Mouse (Mus musculus) skeletal muscle tissue, adult 2 months (tissue): ENCODE measurements at regions not wholly inside any gene's neighbourhood (a gene's known extent, or its start where the extent isn't known, plus 50 kb on each side); places are given as distances from the start of the nearest gene placed in this dataset.

Source experiments
- DNase-seq: peaks from one replicate; pipeline ENCODE4 v3.0.0-alpha.2; 2012; ENCODE audit warnings: low read depth, low spot score

- DNase-seq: no peak
These were observed 176.4 kb upstream of the Azi2 start for GRCm38 (mm10) chr9:117863944-117864343.

- no peak for DNase-seq
These were observed 177.0 kb upstream of the Azi2 start for GRCm38 (mm10) chr9:117863318-117863717.

GRCm38 (mm10) chr9:117859580-117860045, 180.7 kb upstream of the Azi2 start:
- DNase-seq: no peak

GRCm38 (mm10) chr9:117843531-117843930, 196.8 kb upstream of the Azi2 start:
- peak; percentile 10 for DNase-seq

- no peak for DNase-seq
These were observed 203.5 kb upstream of the Azi2 start for GRCm38 (mm10) chr9:117836696-117837380.

GRCm38 (mm10) chr9:117833586-117833985, 203.9 kb upstream of the Rbms3 start:
- DNase-seq: no peak

GRCm38 (mm10) chr9:117814661-117815060, 184.9 kb upstream of the Rbms3 start:
- no peak for DNase-seq

- no peak for DNase-seq
These were observed 183.5 kb upstream of the Rbms3 start for GRCm38 (mm10) chr9:117813216-117813615.

GRCm38 (mm10) chr9:117805812-117806211, 176.1 kb upstream of the Rbms3 start:
- DNase-seq: no peak

- DNase-seq: no peak
These were observed 154.5 kb upstream of the Rbms3 start for GRCm38 (mm10) chr9:117784186-117784591.

- no peak for DNase-seq
These were observed 124.9 kb upstream of the Rbms3 start for GRCm38 (mm10) chr9:117754651-117755050.

GRCm38 (mm10) chr9:117753466-117753865, 123.8 kb upstream of the Rbms3 start:
- DNase-seq: peak; percentile 3

GRCm38 (mm10) chr9:117744906-117745305, 115.2 kb upstream of the Rbms3 start:
- DNase-seq: no peak

- DNase-seq: no peak
These were observed 99.7 kb upstream of the Rbms3 start for GRCm38 (mm10) chr9:117729366-117729765.

- no peak for DNase-seq
These were observed 90.5 kb upstream of the Rbms3 start for GRCm38 (mm10) chr9:117720161-117720598.

GRCm38 (mm10) chr9:117717346-117717745, 87.6 kb upstream of the Rbms3 start:
- no peak for DNase-seq

GRCm38 (mm10) chr9:117716476-117716875, 86.8 kb upstream of the Rbms3 start:
- DNase-seq: no peak

- DNase-seq: no peak
These were observed 85.3 kb upstream of the Rbms3 start for GRCm38 (mm10) chr9:117714741-117715675.

- no peak for DNase-seq
These were observed 83.4 kb upstream of the Rbms3 start for GRCm38 (mm10) chr9:117713121-117713520.

- no peak for DNase-seq
These were observed 82.1 kb upstream of the Rbms3 start for GRCm38 (mm10) chr9:117711793-117712192.

GRCm38 (mm10) chr9:117710966-117711365, 81.3 kb upstream of the Rbms3 start:
- no peak for DNase-seq

GRCm38 (mm10) chr9:117709677-117710076, 80.0 kb upstream of the Rbms3 start:
- no peak for DNase-seq

GRCm38 (mm10) chr9:117693001-117693400, 63.3 kb upstream of the Rbms3 start:
- DNase-seq: no peak
